Mouse (Mus musculus) CH12.LX (cell line): Measurements from ENCODE around the gene Frmd8. TPM values are rescaled to one million over a fixed set of nuclear protein-coding genes. Genes with fewer than 3 reads are reported as not detected.

Source experiments
- DNase-seq: peaks from one replicate; pipeline ENCODE4 v3.0.0-alpha.2; 2013; ENCODE audit errors: extremely low read depth
- H3K27ac ChIP-seq: 2 replicates; pipeline ENCODE4 v1.5.1; 2012; ENCODE audit warnings: low read depth, mild to moderate bottlenecking, control low read depth, moderate library complexity; ENCODE audit not compliant: insufficient read depth
- H3K27me3 ChIP-seq: replicated peaks from 2 replicates; pipeline ENCODE3; 2012; ENCODE audit warnings: inconsistent platforms
- H3K36me3 ChIP-seq, 2 experiments: replicated peaks in 1 of 2; 2 replicates each; pipeline versions ENCODE3 to v1.6.1; 2012; ENCODE audit warnings: inconsistent platforms in 1 of 2, low read length in 1 of 2, mild to moderate bottlenecking in 1 of 2, mixed read lengths in 1 of 2, moderate library complexity in 1 of 2; ENCODE audit not compliant: control insufficient read depth in 1 of 2, insufficient read depth in 1 of 2
- H3K4me1 ChIP-seq, 2 experiments: 2 replicates each; pipeline ENCODE4 v1.6.1; 2012; ENCODE audit warnings: inconsistent platforms in 1 of 2, moderate library complexity in 1 of 2; ENCODE audit not compliant: insufficient read depth in 2 of 2, control insufficient read depth in 1 of 2
- H3K4me2 ChIP-seq: 2 replicates; pipeline ENCODE4 v1.6.1; 2012; ENCODE audit warnings: low read depth, mild to moderate bottlenecking, control low read depth; ENCODE audit not compliant: poor library complexity, insufficient read depth, severe bottlenecking
- H3K4me3 ChIP-seq, 3 experiments: fragments of 150-350 bp in 1 of 3; sonication (generic) in 1 of 3; replicated peaks in 1 of 3; 2 replicates each; pipeline versions ENCODE3 to v1.5.1; 2011 to 2012; ENCODE audit warnings: low read depth in 2 of 3, low read length in 2 of 3, mild to moderate bottlenecking in 2 of 3, moderate library complexity in 2 of 3, control low read depth in 1 of 3, improper control_type of control experiment in 1 of 3, inconsistent platforms in 1 of 3, mixed read lengths in 1 of 3; ENCODE audit not compliant: poor library complexity in 1 of 3
- H3K79me2 ChIP-seq: replicated peaks from 2 replicates; pipeline ENCODE4 v1.6.1; 2012; ENCODE audit warnings: mild to moderate bottlenecking, moderate library complexity; ENCODE audit not compliant: control insufficient read depth, poor library complexity, insufficient read depth, severe bottlenecking; ENCODE audit errors: extremely low read depth
- H3K9ac ChIP-seq: 2 replicates; pipeline ENCODE4 v1.6.1; 2012; ENCODE audit warnings: low read depth, mild to moderate bottlenecking, control low read depth, moderate library complexity; ENCODE audit not compliant: insufficient read depth
- H3K9me3 ChIP-seq: replicated peaks from 2 replicates; pipeline ENCODE3; 2012; ENCODE audit warnings: low read length, inconsistent platforms, mixed read lengths
- CTCF ChIP-seq, 2 experiments: IDR thresholded peaks in 1 of 2; conservative IDR thresholded peaks in 1 of 2; 2 replicates each; pipeline ENCODE4 v1.5.1; 2011 to 2012; ENCODE audit warnings: low read depth in 2 of 2, low read length in 2 of 2, improper control_type of control experiment in 1 of 2, inconsistent platforms in 1 of 2, mild to moderate bottlenecking in 1 of 2, moderate library complexity in 1 of 2
- ELF1 ChIP-seq: IDR thresholded peaks from 2 replicates; pipeline ENCODE4 v1.6.1; 2014; ENCODE audit warnings: low read depth, mild to moderate bottlenecking, inconsistent platforms, low read length, improper control_type of control experiment
- ETS1 ChIP-seq: conservative IDR thresholded peaks from 2 replicates; pipeline ENCODE4 v1.6.1; 2012; ENCODE audit warnings: low read depth, mild to moderate bottlenecking, inconsistent platforms, low read length, improper control_type of control experiment, moderate library complexity
- HCFC1 ChIP-seq: IDR thresholded peaks from 2 replicates; pipeline ENCODE4 v1.6.1; 2012; ENCODE audit warnings: low read depth, mild to moderate bottlenecking, inconsistent platforms, low read length, improper control_type of control experiment
- IRF4 ChIP-seq: IDR thresholded peaks from 2 replicates; pipeline ENCODE4 v1.6.1; 2014; ENCODE audit warnings: low read depth, mild to moderate bottlenecking, inconsistent platforms, low read length, improper control_type of control experiment
- JUN ChIP-seq: IDR thresholded peaks from 2 replicates; pipeline ENCODE4 v1.6.1; 2011; ENCODE audit warnings: low read depth, mild to moderate bottlenecking, low read length, improper control_type of control experiment, moderate library complexity; ENCODE audit not compliant: insufficient read depth
- MAX ChIP-seq: IDR thresholded peaks from 2 replicates; pipeline ENCODE4 v1.6.1; 2011; ENCODE audit warnings: low read length, improper control_type of control experiment
- MAZ ChIP-seq: IDR thresholded peaks from 2 replicates; pipeline ENCODE4 v1.6.1; 2012; ENCODE audit warnings: low read depth, mild to moderate bottlenecking, inconsistent platforms, low read length, improper control_type of control experiment, moderate library complexity
- NELFE ChIP-seq: IDR thresholded peaks from 2 replicates; pipeline ENCODE4 v1.6.1; 2011; ENCODE audit warnings: low read depth, low read length, improper control_type of control experiment
- NRF1 ChIP-seq: IDR thresholded peaks from 2 replicates; pipeline ENCODE4 v1.6.1; 2014; ENCODE audit warnings: low read depth, mild to moderate bottlenecking, inconsistent platforms, low read length, improper control_type of control experiment, moderate library complexity
- PAX5 ChIP-seq: IDR thresholded peaks from 2 replicates; pipeline ENCODE4 v1.6.1; 2012; ENCODE audit warnings: low read length, inconsistent platforms, mixed read lengths
- POLR2AphosphoS2 ChIP-seq: IDR thresholded peaks from 2 replicates; pipeline ENCODE4 v1.6.1; 2011; ENCODE audit warnings: low read depth, low read length, improper control_type of control experiment
- RAD21 ChIP-seq: IDR thresholded peaks from 2 replicates; pipeline ENCODE4 v1.6.1; 2011; ENCODE audit warnings: low read depth, mild to moderate bottlenecking, low read length, improper control_type of control experiment, moderate library complexity
- RCOR1 ChIP-seq: conservative IDR thresholded peaks from 2 replicates; pipeline ENCODE4 v1.6.1; 2012; ENCODE audit warnings: low read depth, mild to moderate bottlenecking, inconsistent platforms, low read length, improper control_type of control experiment
- SIN3A ChIP-seq: IDR thresholded peaks from 2 replicates; pipeline ENCODE4 v1.6.1; 2012; ENCODE audit warnings: low read length, improper control_type of control experiment, inconsistent platforms
- TCF12 ChIP-seq: IDR thresholded peaks from 2 replicates; pipeline ENCODE4 v1.6.1; 2014; ENCODE audit warnings: low read depth, mild to moderate bottlenecking, inconsistent platforms, low read length, improper control_type of control experiment
- ZC3H11A ChIP-seq: IDR thresholded peaks from 2 replicates; pipeline ENCODE4 v1.6.1; 2012; ENCODE audit warnings: low read depth, mild to moderate bottlenecking, inconsistent platforms, low read length, improper control_type of control experiment
- ZNF384 ChIP-seq: IDR thresholded peaks from 2 replicates; pipeline ENCODE4 v1.6.1; 2012; ENCODE audit warnings: low read depth, low read length, improper control_type of control experiment, inconsistent platforms
- dilution Hi-C: fragments of 300-500 bp; cut with MboI; formaldehyde crosslinking; loops from 2 replicates; pipeline ENCODE4 v1.14.3; 2020; ENCODE audit warnings: low sequenced_read_pairs; ENCODE audit not compliant: extremely low pct_unique_long_range_greater_than_20kb, extremely low pct_ligation_motif_present
- in situ Hi-C: fragments of 300-500 bp; cut with MboI; formaldehyde crosslinking; loops from 3 replicates; pipeline ENCODE4 v1.14.3; 2019; ENCODE audit warnings: low sequenced_read_pairs, low pct_ligation_motif_present, low pct_unique_long_range_greater_than_20kb, mixed read lengths
- polyA plus RNA-seq: library from polyadenylated mRNA; unstranded; fragments of >175 nt; gene quantifications from 2 replicates; pipeline ENCODE4 v1.2.1, GENCODE M21; 2012; ENCODE audit warnings: low read depth; ENCODE audit not compliant: insufficient read length
- total RNA-seq, 2 experiments: library from RNA; depleted of rRNA; stranded (reverse); fragments of 300-350 nt in 1 of 2; fragments of >200 nt in 1 of 2; gene quantifications; 2 replicates each; pipeline ENCODE4 v1.2.3; 2012 to 2014

The Frmd8 gene
- total and polyA plus RNA-seq, 3 experiments, result 13.5 to 30.7 (median 25.2) TPM

DNA sequence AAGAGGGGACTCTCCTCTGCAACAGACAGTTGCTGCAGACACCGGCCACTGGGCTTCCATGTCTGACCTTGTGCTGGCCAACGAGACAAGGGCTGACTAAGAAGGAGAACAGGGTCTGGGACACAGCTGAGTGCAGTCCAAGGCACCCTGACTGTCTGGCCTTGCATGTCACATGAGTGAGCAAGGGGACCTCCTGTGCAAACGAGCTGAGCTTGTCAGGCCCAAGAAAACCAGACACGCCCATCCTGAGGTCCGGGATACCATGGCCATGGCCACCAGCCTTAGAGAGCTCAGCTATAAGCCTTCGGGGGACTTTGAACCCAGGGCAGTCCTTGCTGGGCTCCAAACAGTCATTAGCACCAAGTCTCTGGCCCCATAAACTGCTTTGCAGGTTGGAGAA is 7.0 kb downstream of the Frmd8 start:
- Histone ChIP-seq H3K27me3 (no peaks in the 10 kb centered on the region), H3K9me3 (no peaks in the 10 kb centered on the region), H3K27ac (no peak overlapping the region), H3K4me2 (no peak overlapping the region), H3K4me1 (peaks cover 9 to 19% of the 10 kb centered on the region in 2 experiments; a peak in 3 of 4 replicates), H3K36me3 (peaks cover 82 to 98% of the 10 kb centered on the region in 2 experiments), H3K9ac (no peak overlapping the region), H3K79me2 (no peaks in the 10 kb centered on the region), H3K4me3 (no peak overlapping the region)
- TF ChIP-seq RCOR1 (no peak), ELF1 (no peak), ZC3H11A (no peak), IRF4 (no peak), JUN (no peak), CTCF (conservative IDR thresholded peaks at IDR 0.05 in 1 of 2, IDR thresholded peaks at IDR 0.05 in 1 of 2; ENCODE audit: low read depth in 2 of 2, low read length in 2 of 2) (no peak), RAD21 (no peak), TCF12 (no peak), NRF1 (no peak)
- dilution Hi-C loops, result no loop called here
- in situ Hi-C loops, result no loop called here
- DNase-seq, result no peak

DNA sequence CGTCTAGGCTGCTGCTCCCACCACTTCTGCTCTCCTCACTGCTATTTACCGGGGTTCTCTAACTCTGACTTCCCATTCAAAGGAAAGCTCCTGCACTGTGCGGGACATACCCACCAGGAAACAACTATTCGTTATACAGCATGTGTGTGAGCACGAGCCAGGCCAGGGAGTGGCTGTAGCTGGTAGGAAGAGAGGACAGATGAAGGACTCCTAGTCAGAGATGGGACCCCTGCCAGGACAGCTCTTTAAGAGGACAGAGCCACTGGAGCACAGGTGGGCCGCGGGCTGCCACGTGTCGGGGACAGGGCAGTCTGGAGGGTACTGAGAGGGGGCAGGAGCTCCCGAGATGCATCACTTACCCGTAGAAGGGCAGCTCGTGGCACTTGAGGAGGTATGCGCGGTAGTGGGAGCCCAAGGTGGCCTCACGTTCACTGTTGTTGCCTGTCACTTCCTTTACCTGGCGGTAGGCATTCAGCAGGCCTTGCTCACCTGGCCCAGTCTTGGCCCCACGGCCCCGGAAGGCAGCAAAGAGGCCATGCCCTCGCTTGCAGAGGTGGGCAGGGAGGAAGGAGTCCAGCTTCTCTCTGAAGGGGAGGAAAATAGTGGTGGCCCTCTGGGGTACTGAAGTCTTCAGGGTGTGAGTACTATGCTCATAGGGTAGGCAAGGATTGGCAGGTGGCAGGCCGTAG is 10.2 kb downstream of the Frmd8 start:
- Histone ChIP-seq H3K9ac (no peak overlapping the region), H3K9me3 (peaks cover 11% of the 10 kb centered on the region), H3K4me3 (no peak overlapping the region), H3K27me3 (no peaks in the 10 kb centered on the region), H3K4me2 (no peak overlapping the region), H3K36me3 (peaks cover 89 to 93% of the 10 kb centered on the region in 2 experiments), H3K79me2 (no peaks in the 10 kb centered on the region), H3K27ac (no peak overlapping the region), H3K4me1 (peaks cover 4 to 10% of the 10 kb centered on the region in 2 experiments; a peak in 3 of 4 replicates)
- dilution Hi-C loops, result no loop called here
- TF ChIP-seq ZNF384 (no peak), MAX (no peak), POLR2AphosphoS2 (no peak), HCFC1 (no peak), NELFE (no peak), IRF4 (no peak), PAX5 (no peak), ETS1 (no peak), SIN3A (no peak), MAZ (no peak), TCF12 (no peak)
- DNase-seq, result no peak
- in situ Hi-C loops, result no loop called here
